In the genomic region with DNA sequence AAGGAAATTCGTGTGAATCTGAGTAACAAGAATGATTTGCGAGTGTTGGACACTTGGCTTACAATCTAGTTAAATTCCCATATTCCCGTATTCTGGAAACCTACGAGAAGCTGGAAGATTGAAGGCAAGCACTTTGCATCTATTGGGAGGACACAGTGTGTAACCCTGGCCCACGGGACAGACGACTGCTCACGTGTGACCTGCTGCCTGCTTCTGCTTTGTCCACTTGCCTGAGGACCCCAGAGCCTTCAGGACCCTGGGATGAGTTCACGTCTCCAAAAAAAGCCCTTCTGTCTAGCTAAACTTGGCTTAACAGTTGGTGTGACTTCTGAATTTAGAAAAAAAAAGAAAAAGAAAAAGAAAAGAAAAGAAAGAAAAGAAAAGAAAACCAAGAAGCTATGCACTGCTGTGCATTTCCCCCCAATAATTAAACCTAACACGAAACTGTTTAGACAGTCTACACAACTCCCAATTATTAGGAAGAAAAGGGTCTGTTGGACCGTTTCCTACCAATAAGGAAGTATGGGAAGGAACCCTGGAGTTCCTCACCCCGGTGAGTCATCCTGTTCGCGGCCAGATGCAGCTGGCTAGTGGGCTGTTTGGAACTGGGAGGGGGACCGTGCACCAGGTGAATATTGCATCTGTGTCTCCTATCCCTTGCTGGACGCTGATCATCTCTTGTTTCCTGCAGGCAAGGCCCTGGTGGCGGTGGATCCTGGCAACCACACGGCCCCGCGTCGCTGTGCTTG, we compare ENCODE assay signal across 10 mouse cellular contexts. TPM values are rescaled to one million over a fixed set of nuclear protein-coding genes. Genes with fewer than 3 reads are reported as not detected.
DNase-seq lines count a peak whose midpoint lies in the region; ATAC-seq lines count a peak whose summit lies in the region.
"Had no signal": no experiment of that assay in that cellular context is flagged by ENCODE, and none has a peak within 500 bp of the region (broad histone marks: within the 10 kb centered on the region; RNA-seq: fewer than 3 reads in every experiment).

No protein-coding gene starts in this region.

- peak; percentile 13 for DNase-seq in adrenal gland, adult 2 months
- DNase-seq in adrenal gland, adult 8-10 months: no peak
- DNase-seq in lung, postnatal 36 days: no peak
- DNase-seq in gastrocnemius, postnatal 10 days: peak; percentile 14
- no peak for DNase-seq in cerebellum, postnatal 10 days
- DNase-seq: right cerebral cortex, postnatal 25 days had no signal

- H3K36me3 ChIP-seq in lung, embryonic 16.5 days (ENCODE audit: control insufficient read depth, insufficient read depth, low read length): no peaks in the 10 kb centered on the region
- H3K36me3 ChIP-seq in neural tube, embryonic 15.5 days: no peaks in the 10 kb centered on the region

- no peak overlapping the region for H3K4me3 ChIP-seq in lung, embryonic 16.5 days (ENCODE audit: low read length)
- H3K4me3 ChIP-seq in neural tube, embryonic 15.5 days (replicated peaks): no peak overlapping the region

- peak overlapping the region; percentile 21; the same call in 1 of the 2 replicates for H3K4me2 ChIP-seq in lung, embryonic 16.5 days (ENCODE audit: low read depth, low read length)
- H3K4me2 ChIP-seq in neural tube, embryonic 15.5 days: no peak overlapping the region

- H3K9me3 ChIP-seq in lung, embryonic 16.5 days (ENCODE audit: control insufficient read depth, low read length): no peaks in the 10 kb centered on the region
- H3K9me3 ChIP-seq in neural tube, embryonic 15.5 days (replicated peaks): no peaks in the 10 kb centered on the region

- peaks cover 6% of the 10 kb centered on the region; the same call in 1 of the 2 replicates for H3K4me1 ChIP-seq in lung, embryonic 16.5 days (replicated peaks; ENCODE audit: control insufficient read depth, insufficient read depth, low read length)
- H3K4me1 ChIP-seq in neural tube, embryonic 15.5 days: peaks cover 4% of the 10 kb centered on the region; the same call in 1 of the 2 replicates

- H3K9ac ChIP-seq in lung, embryonic 16.5 days (ENCODE audit: low read length): no peak overlapping the region
- no peak overlapping the region for H3K9ac ChIP-seq in neural tube, embryonic 15.5 days (replicated peaks)
- H3K9ac ChIP-seq: liver, embryonic 14.5 days had no signal

- H3K27me3 ChIP-seq in lung, embryonic 16.5 days (ENCODE audit: control insufficient read depth, insufficient read depth, low read depth, low read length): no peaks in the 10 kb centered on the region
- H3K27me3 ChIP-seq in neural tube, embryonic 15.5 days (replicated peaks): no peaks in the 10 kb centered on the region

- ATAC-seq in lung, embryonic 16.5 days (ENCODE audit: low read depth): no peak; the same call in 1 of the 2 replicates
- ATAC-seq in neural tube, embryonic 15.5 days (ENCODE audit: low FRiP score): 0 out of 2 replicates have a peak, but pooled peaks have one; percentile 11
- ATAC-seq in megakaryocyte-erythroid progenitor cell, adult 5-6 weeks (replicated peaks; ENCODE audit: low FRiP score, low TSS enrichment, poor library complexity, severe bottlenecking): no peak

- 68% methylated on average over 20 of the region's 20 CpGs for WGBS in lung, embryonic 16.5 days
- WGBS in neural tube, embryonic 15.5 days: 81% methylated on average over 20 of the region's 20 CpGs

- no peak overlapping the region for H3K27ac ChIP-seq in lung, embryonic 16.5 days (ENCODE audit: low read length)
- H3K27ac ChIP-seq in neural tube, embryonic 15.5 days (replicated peaks): no peak overlapping the region
- H3K27ac ChIP-seq: liver, embryonic 14.5 days had no signal

RNA-seq across cellular contexts. Expression of a gene that starts 32.6 kb away (rescaled TPM):
- 1 to 10 TPM; 2.4 to 4.7 TPM for total RNA-seq in adrenal gland, adult 2 months (2021)
- polyA plus RNA-seq in adrenal gland, adult 2 months (2012; rRNA removed): 2.7 and 3.6 TPM in 2 replicates
- total RNA-seq in adrenal gland, adult 8-10 months (2022): 1 to 10 TPM; 2.8 to 7.9 (median 5.4) TPM
- polyA plus RNA-seq in lung, embryonic 16.5 days (2015; fragmentation: Nextera tagmentation; extraction: Ambion mirVana): 1.4 and 1.8 TPM in 2 replicates
- total RNA-seq in gastrocnemius, postnatal 10 days (2021): 1 to 10 TPM; 1.3 to 2.3 TPM
- polyA plus RNA-seq in neural tube, embryonic 15.5 days (2015; fragmentation: Nextera tagmentation; extraction: Ambion mirVana): 0.95 and 2.4 TPM in 2 replicates
- total RNA-seq in megakaryocyte-erythroid progenitor cell, adult 5-6 weeks (2014; fragmentation: Nextera tagmentation): 0.30 TPM in 1 of 2 replicates, not detected in the other
- 0.11 TPM in 1 of 2 replicates, not detected in the other for total RNA-seq in megakaryocyte-erythroid progenitor cell, adult 5-6 weeks (2017)

Comparison
In these comparisons a context has a peak if more than half of its experiments do, and no peak if none do; other contexts are left out.
1. DNase-seq: peak in adrenal gland, adult 2 months (single experiment) and gastrocnemius, postnatal 10 days (single experiment); none in adrenal gland, adult 8-10 months (single experiment), lung, postnatal 36 days (single experiment) and cerebellum, postnatal 10 days (0 of 2).